Mouse (Mus musculus): ENCODE measurements around the gene Pstpip1. TPM values are rescaled to one million over a fixed set of nuclear protein-coding genes. Genes with fewer than 3 reads are reported as not detected.

Gene Pstpip1
- polyA plus RNA-seq (2014; fragmentation: Nextera tagmentation; extraction: Ambion mirVana): 0.24 and 1.0 TPM in 2 replicates

GRCm38 (mm10) chr9:56089778-56090520 is at the start of gene Pstpip1:
Gene Pstpip1 (plus strand): TSS chr9:56089962.
- WGBS: 35% methylated on average over 22 of the region's 22 CpGs
- peak; percentile 63; the same call in 1 of the 2 replicates for ATAC-seq (ENCODE audit: low FRiP score, low TSS enrichment)
- peak; percentile 75 for DNase-seq
- H3K9me3 ChIP-seq (ENCODE audit: control insufficient read depth, low read length): no peaks in the 10 kb centered on the region
- H3K4me1 ChIP-seq (ENCODE audit: control insufficient read depth, insufficient read depth, low read length): peaks cover 7% of the 10 kb centered on the region; the same call in 1 of the 2 replicates
- H3K36me3 ChIP-seq (ENCODE audit: control insufficient read depth, insufficient read depth, low read length): no peaks in the 10 kb centered on the region
- peak within 1 kb of the TSS; percentile 29 for H3K9ac ChIP-seq (replicated peaks; ENCODE audit: low read length)
- H3K4me3 ChIP-seq (replicated peaks; ENCODE audit: low read depth, low read length): no peak within 1 kb of the TSS
- peak within 1 kb of the TSS; percentile 60 for H3K27ac ChIP-seq (replicated peaks; ENCODE audit: low read depth, low read length)
- H3K4me2 ChIP-seq (ENCODE audit: low read length): peak within 1 kb of the TSS; percentile 21; the same call in 1 of the 2 replicates
- H3K27me3 ChIP-seq (ENCODE audit: control insufficient read depth, insufficient read depth, low read length): no peaks in the 10 kb centered on the region

GRCm38 (mm10) chr9:56041372-56042180 is 48.2 kb upstream of the Pstpip1 start, which contains the start of gene Rcn2:
Gene Rcn2 (plus strand): TSS chr9:56041845.
- Histone ChIP-seq H3K4me2 (ENCODE audit: low read length) (peak within 1 kb of the TSS; percentile 80), H3K36me3 (ENCODE audit: control insufficient read depth, insufficient read depth, low read length) (peaks cover 15% of the 10 kb centered on the region), H3K4me1 (ENCODE audit: control insufficient read depth, insufficient read depth, low read length) (peaks cover 16% of the 10 kb centered on the region), H3K4me3 (replicated peaks; ENCODE audit: low read depth, low read length) (peak within 1 kb of the TSS; percentile 81), H3K9ac (replicated peaks; ENCODE audit: low read length) (peak within 1 kb of the TSS; percentile 100), H3K9me3 (ENCODE audit: control insufficient read depth, low read length) (no peaks in the 10 kb centered on the region), H3K27me3 (ENCODE audit: control insufficient read depth, insufficient read depth, low read length) (no peaks in the 10 kb centered on the region), H3K27ac (replicated peaks; ENCODE audit: low read depth, low read length) (peak within 1 kb of the TSS; percentile 98)
- peak; percentile 100 for ATAC-seq (ENCODE audit: low FRiP score, low TSS enrichment)
- peak; percentile 97 for DNase-seq
- under 1% methylated on average over 48 of the region's 49 CpGs for WGBS

- WGBS: 0% methylated on average over 16 of the region's 16 CpGs
- no peaks in the 10 kb centered on the region for H3K27me3 ChIP-seq (ENCODE audit: control insufficient read depth, insufficient read depth, low read length)
- no peak for DNase-seq
- peak; percentile 73; the same call in 1 of the 2 replicates for ATAC-seq (ENCODE audit: low FRiP score, low TSS enrichment)
- no peaks in the 10 kb centered on the region for H3K9me3 ChIP-seq (ENCODE audit: control insufficient read depth, low read length)
- peak overlapping the region; percentile 80 for H3K4me2 ChIP-seq (ENCODE audit: low read length)
- peak overlapping the region; percentile 81 for H3K4me3 ChIP-seq (replicated peaks; ENCODE audit: low read depth, low read length)
- H3K4me1 ChIP-seq (ENCODE audit: control insufficient read depth, insufficient read depth, low read length): peaks cover 16% of the 10 kb centered on the region
- peaks cover 15% of the 10 kb centered on the region for H3K36me3 ChIP-seq (ENCODE audit: control insufficient read depth, insufficient read depth, low read length)
- H3K9ac ChIP-seq (replicated peaks; ENCODE audit: low read length): peak overlapping the region; percentile 100
- H3K27ac ChIP-seq (replicated peaks; ENCODE audit: low read depth, low read length): peak overlapping the region; percentile 98
Measured at GRCm38 (mm10) chr9:56042181-56042621, 47.6 kb upstream of the Pstpip1 start.

GRCm38 (mm10) chr9:56053796-56054195 is 36.0 kb upstream of the Pstpip1 start:
- 91% methylated on average over 3 of the region's 3 CpGs for WGBS
- peaks cover 65% of the 10 kb centered on the region for H3K36me3 ChIP-seq (ENCODE audit: control insufficient read depth, insufficient read depth, low read length)
- H3K4me3 ChIP-seq (replicated peaks; ENCODE audit: low read depth, low read length): no peak overlapping the region
- DNase-seq (no peak), ATAC-seq (ENCODE audit: low FRiP score, low TSS enrichment) (no peak)
- H3K9ac ChIP-seq (replicated peaks; ENCODE audit: low read length): no peak overlapping the region
- no peak overlapping the region for H3K27ac ChIP-seq (replicated peaks; ENCODE audit: low read depth, low read length)
- H3K4me1 ChIP-seq (ENCODE audit: control insufficient read depth, insufficient read depth, low read length): no peaks in the 10 kb centered on the region
- H3K4me2 ChIP-seq (ENCODE audit: low read length): no peak overlapping the region
- H3K27me3 ChIP-seq (ENCODE audit: control insufficient read depth, insufficient read depth, low read length): no peaks in the 10 kb centered on the region
- H3K9me3 ChIP-seq (ENCODE audit: control insufficient read depth, low read length): no peaks in the 10 kb centered on the region

GRCm38 (mm10) chr9:56056147-56056546 is 33.6 kb upstream of the Pstpip1 start:
- WGBS: 96% methylated on average over 6 of the region's 6 CpGs
- DNase-seq (no peak), ATAC-seq (ENCODE audit: low FRiP score, low TSS enrichment) (no peak)
- no peak overlapping the region for H3K4me3 ChIP-seq (replicated peaks; ENCODE audit: low read depth, low read length)
- no peak overlapping the region for H3K4me2 ChIP-seq (ENCODE audit: low read length)
- no peaks in the 10 kb centered on the region for H3K9me3 ChIP-seq (ENCODE audit: control insufficient read depth, low read length)
- no peak overlapping the region for H3K9ac ChIP-seq (replicated peaks; ENCODE audit: low read length)
- H3K27me3 ChIP-seq (ENCODE audit: control insufficient read depth, insufficient read depth, low read length): no peaks in the 10 kb centered on the region
- peaks cover 83% of the 10 kb centered on the region for H3K36me3 ChIP-seq (ENCODE audit: control insufficient read depth, insufficient read depth, low read length)
- no peak overlapping the region for H3K27ac ChIP-seq (replicated peaks; ENCODE audit: low read depth, low read length)
- no peaks in the 10 kb centered on the region for H3K4me1 ChIP-seq (ENCODE audit: control insufficient read depth, insufficient read depth, low read length)

GRCm38 (mm10) chr9:56062336-56062735 is 27.4 kb upstream of the Pstpip1 start:
- DNase-seq: no peak
- ATAC-seq (ENCODE audit: low FRiP score, low TSS enrichment): no peak
- WGBS: 97% methylated on average over 5 of the region's 5 CpGs
- no peak overlapping the region for H3K27ac ChIP-seq (replicated peaks; ENCODE audit: low read depth, low read length)
- no peaks in the 10 kb centered on the region for H3K9me3 ChIP-seq (ENCODE audit: control insufficient read depth, low read length)
- H3K27me3 ChIP-seq (ENCODE audit: control insufficient read depth, insufficient read depth, low read length): no peaks in the 10 kb centered on the region
- H3K4me1 ChIP-seq (ENCODE audit: control insufficient read depth, insufficient read depth, low read length): no peaks in the 10 kb centered on the region
- no peak overlapping the region for H3K4me2 ChIP-seq (ENCODE audit: low read length)
- H3K4me3 ChIP-seq (replicated peaks; ENCODE audit: low read depth, low read length): no peak overlapping the region
- no peak overlapping the region for H3K9ac ChIP-seq (replicated peaks; ENCODE audit: low read length)
- peaks cover 84% of the 10 kb centered on the region for H3K36me3 ChIP-seq (ENCODE audit: control insufficient read depth, insufficient read depth, low read length)

GRCm38 (mm10) chr9:56065011-56065410 is 24.8 kb upstream of the Pstpip1 start:
- Histone ChIP-seq H3K9ac (replicated peaks; ENCODE audit: low read length) (no peak overlapping the region), H3K4me1 (ENCODE audit: control insufficient read depth, insufficient read depth, low read length) (no peaks in the 10 kb centered on the region), H3K36me3 (ENCODE audit: control insufficient read depth, insufficient read depth, low read length) (peaks cover 71% of the 10 kb centered on the region), H3K27me3 (ENCODE audit: control insufficient read depth, insufficient read depth, low read length) (no peaks in the 10 kb centered on the region), H3K4me3 (replicated peaks; ENCODE audit: low read depth, low read length) (no peak overlapping the region), H3K9me3 (ENCODE audit: control insufficient read depth, low read length) (no peaks in the 10 kb centered on the region), H3K4me2 (ENCODE audit: low read length) (no peak overlapping the region), H3K27ac (replicated peaks; ENCODE audit: low read depth, low read length) (no peak overlapping the region)
- DNase-seq (no peak), ATAC-seq (ENCODE audit: low FRiP score, low TSS enrichment) (no peak)
- WGBS: 92% methylated on average over 3 of the region's 3 CpGs

- no peaks in the 10 kb centered on the region for H3K4me1 ChIP-seq (ENCODE audit: control insufficient read depth, insufficient read depth, low read length)
- H3K9me3 ChIP-seq (ENCODE audit: control insufficient read depth, low read length): no peaks in the 10 kb centered on the region
- no peak overlapping the region for H3K4me3 ChIP-seq (replicated peaks; ENCODE audit: low read depth, low read length)
- DNase-seq (no peak), ATAC-seq (ENCODE audit: low FRiP score, low TSS enrichment) (no peak)
- peaks cover 59% of the 10 kb centered on the region for H3K36me3 ChIP-seq (ENCODE audit: control insufficient read depth, insufficient read depth, low read length)
- H3K27ac ChIP-seq (replicated peaks; ENCODE audit: low read depth, low read length): no peak overlapping the region
- no peak overlapping the region for H3K4me2 ChIP-seq (ENCODE audit: low read length)
- no peak overlapping the region for H3K9ac ChIP-seq (replicated peaks; ENCODE audit: low read length)
- H3K27me3 ChIP-seq (ENCODE audit: control insufficient read depth, insufficient read depth, low read length): no peaks in the 10 kb centered on the region
- 89% methylated on average over 4 of the region's 4 CpGs for WGBS
Measured at GRCm38 (mm10) chr9:56067964-56068363, 21.8 kb upstream of the Pstpip1 start.

Data from midbrain, embryonic 14.5 days (tissue).